Mouse (Mus musculus) brain, embryonic 18.5 days (tissue): ENCODE measurements around the gene Ppil6.

Experiments used
- DNase-seq: peaks from one replicate; pipeline ENCODE4 v3.0.0-alpha.2; 2012; ENCODE audit warnings: low read depth, low spot score

Ppil6 gene

DNA sequence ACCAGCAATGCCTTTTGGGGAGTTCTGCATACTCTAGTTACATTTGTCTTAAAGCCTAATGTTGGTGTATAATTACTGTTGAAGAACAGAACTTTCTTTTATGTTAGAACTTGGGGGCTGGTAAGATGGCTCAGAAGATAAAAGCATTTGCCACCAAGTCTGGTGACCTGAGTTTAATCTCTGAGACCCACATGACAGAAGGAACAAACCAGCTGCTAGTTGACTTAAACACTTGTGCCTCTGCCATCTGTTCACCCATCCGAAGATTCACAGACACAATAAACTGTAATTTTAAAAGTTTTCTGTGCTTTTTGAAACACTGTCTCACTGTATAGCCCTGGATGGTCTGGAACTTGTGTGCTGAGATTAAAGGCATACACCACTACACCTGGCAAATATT, 35.5 kb downstream of the Ppil6 start:
- no peak for DNase-seq

- DNase-seq: no peak
Observed at GRCm38 (mm10) chr10:41529972-41530371, 39.7 kb downstream of the Ppil6 start.

DNA sequence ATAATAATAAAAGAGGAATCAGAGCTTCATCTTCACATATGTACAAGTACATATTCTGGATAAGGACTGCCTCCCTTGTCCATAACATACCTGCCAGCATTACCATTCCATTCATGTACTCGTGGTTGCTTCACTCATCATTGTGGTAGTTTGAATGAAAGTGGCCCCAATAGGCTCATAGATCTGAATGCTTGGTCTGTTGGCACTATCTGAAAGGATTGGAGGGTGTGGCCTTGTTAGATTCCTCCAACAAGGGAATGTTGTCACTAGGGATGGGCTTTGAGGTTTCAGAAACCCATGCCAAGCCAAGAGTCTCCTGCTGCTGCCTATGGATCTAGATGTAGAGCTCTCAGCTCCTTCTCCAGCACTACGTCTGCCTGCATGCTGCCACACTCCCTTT, 45.8 kb downstream of the Ppil6 start:
- DNase-seq: no peak

DNA sequence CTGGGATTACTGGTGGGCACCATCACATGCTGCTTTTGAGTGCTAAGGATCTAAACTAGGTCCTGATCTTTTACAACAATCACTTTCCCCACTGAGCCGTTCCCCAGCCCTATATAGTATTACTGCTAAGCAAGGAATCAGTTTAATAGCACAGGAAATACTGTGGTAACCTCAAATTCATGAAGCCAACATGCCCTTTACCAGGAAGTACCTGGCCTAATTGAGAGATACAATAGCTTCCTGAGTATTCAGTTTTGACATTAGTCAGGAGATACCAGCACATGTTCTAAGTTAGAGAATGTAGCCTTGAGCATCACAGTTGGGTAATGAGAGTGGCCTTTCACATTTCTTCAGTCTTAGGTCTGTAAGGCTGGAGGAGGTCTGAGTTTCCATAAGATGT, 46.5 kb downstream of the Ppil6 start:
- DNase-seq: no peak

DNA sequence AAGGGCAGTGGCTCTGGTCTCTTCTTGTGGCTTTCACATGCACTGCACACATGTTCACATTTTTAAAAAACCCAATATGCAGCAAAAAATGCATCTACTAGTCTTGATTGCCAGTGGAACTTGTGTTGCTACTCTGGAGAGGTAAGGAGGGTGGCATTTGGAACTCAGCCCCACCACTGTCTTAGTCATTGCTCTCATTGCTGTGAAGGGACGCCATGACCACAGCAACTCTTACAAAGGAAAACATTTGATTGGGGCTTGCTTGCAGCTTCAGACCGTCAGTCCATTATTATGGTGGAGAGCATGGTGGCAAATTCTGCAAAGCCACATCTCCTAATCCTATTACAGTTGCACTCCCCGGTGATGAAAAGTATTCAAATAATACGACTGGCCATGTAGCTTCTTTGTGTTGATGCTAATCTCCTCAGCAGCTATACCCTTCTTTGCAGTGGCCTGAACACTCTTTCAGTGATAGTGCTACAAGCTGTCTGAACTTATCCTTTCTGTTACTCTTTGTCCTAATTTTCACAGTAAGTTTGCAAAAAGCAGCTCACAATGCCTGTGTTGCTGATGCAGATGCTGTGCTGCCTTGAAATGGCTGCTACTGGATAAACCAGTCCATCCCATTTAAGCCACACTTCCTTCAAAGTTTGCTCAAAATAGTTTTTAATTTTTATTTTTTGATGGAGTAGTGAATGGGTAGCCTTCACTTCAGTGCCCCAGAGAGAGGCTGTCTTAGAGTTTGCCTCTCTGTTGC, 47.2 kb downstream of the Ppil6 start:
- DNase-seq: no peak

DNA sequence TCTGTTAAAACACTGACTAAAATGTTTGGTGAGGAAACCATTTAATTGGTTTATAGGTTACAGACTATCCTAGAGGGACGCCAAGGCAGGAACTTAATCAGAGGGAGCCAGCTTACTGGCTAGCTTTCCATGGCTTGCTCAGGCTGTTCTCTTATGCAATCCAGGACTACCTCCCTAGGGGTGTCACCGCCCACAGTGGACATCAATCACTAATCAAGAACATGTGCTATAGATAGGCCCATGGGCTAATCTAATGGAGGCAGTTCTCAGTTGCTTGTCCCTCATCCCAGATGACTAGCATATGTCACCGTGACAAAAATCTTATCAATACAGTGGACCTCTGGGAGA, 47.7 kb downstream of the Ppil6 start:
- no peak for DNase-seq

GRCm38 (mm10) chr10:41538986-41539385, 48.7 kb downstream of the Ppil6 start:
- DNase-seq: no peak

GRCm38 (mm10) chr10:41542057-41542456, 51.8 kb downstream of the Ppil6 start:
- DNase-seq: no peak

- DNase-seq: no peak
Observed at GRCm38 (mm10) chr10:41543439-41543838, 53.2 kb downstream of the Ppil6 start.

DNA sequence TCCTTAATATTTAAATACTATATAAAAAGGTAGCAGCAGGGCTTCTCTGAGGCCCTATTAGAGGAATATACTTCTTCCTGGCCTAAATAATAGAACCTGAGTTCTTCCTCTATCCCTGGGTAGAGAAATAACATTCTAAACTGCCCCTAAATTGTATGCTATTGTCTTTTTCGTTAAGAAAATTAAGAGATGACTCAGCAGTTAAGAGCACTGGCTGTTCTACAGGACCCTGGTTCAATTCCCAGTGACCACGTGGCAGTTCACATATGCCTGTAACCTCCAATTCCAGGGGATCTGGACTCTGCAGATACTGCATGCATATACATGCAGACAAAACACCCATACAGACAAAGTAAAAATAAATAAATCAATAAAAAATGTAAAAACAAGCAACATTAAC, 53.6 kb downstream of the Ppil6 start:
- no peak for DNase-seq

DNA sequence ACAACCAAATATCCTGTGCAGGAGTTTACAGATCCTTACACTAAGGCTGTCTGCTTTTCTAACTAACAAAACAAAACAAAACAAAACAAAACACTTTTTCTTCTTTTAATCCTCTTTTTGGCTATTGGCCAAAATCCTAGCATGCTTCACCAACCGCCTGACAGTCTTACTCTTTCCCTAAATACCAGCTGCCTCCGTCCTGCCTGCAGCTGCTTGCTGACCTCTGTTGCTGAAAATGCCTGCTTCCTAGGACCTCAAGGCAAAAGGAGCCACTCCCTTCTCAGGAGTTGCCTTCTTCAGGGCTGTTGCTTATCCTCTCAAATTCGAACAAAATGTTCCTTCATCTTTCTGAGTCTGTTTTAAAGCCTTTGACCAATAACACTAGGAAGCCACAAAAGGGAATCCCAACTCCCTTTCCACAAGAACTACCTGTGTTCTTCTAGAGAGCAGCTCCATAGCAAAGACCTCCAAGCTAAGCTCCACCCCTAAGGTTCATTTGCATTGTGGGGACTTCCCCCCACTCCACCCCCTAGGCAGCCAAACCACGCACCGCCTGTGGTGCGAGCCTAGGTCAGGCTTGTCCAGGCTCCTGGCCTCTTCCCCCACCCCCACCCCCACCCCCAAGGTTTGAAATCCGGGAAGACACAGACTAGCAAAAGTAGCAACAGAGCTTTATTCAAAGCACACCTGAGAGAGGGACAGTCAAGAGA, 54.4 kb downstream of the Ppil6 start:
- DNase-seq: no peak

GRCm38 (mm10) chr10:41545224-41545755, 55.1 kb downstream of the Ppil6 start:
- no peak for DNase-seq

DNA sequence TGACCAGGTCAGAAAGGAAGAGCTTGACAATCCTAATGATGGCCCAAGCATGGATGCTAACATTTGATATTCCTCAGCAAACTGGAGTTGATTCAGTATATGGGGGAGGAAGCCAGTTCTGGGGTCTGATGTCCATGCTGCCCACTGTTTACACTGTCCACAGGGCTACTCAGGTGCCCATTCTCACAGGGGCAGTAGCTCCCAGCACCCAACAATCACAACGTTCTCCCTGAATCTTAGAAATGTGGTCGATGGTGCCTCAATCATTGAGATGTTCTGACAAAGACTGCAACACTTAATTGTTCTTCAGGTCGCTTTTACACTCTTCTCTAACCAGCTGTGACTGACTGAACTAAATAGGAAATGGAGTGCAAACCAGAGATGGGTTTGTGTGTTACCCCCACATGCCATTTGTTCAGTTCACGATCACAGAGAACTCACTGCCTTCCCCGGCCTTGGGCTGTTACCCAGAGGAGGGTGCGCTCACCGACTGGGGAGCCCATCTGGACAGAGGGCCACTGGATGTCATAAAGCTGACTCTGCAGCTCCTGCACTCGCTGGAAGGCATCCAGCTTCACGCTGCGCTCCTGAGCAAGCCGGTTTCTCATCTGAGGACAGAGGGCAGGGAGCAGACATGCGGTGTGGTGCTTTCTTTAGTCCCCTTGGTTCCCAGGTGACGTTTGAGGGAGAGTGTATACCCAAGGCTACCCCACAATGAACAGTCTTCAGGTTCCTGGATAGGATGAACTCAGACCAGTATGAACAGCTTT, 56.3 kb downstream of the Ppil6 start:
- DNase-seq: no peak

DNA sequence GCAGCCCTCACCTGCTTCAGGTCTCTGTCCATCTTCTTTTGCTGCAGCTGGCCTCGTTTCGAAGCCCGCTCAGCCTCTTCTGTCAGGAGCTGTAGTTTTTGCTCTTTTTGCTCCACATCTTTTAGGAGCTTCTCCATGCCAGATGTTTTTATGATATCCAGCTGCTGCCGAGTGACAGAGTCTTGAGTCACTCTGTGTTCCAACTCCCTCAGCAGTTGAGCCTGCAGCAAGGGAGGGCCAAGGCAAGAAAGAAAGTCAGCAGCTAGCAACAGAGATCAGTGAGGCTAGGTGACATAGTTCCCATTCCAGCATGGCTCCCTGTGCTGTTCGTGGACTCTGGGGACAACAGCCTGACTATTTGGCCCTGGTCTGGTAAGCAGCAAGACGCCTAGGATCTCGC, 60.5 kb downstream of the Ppil6 start:
- no peak for DNase-seq

DNA sequence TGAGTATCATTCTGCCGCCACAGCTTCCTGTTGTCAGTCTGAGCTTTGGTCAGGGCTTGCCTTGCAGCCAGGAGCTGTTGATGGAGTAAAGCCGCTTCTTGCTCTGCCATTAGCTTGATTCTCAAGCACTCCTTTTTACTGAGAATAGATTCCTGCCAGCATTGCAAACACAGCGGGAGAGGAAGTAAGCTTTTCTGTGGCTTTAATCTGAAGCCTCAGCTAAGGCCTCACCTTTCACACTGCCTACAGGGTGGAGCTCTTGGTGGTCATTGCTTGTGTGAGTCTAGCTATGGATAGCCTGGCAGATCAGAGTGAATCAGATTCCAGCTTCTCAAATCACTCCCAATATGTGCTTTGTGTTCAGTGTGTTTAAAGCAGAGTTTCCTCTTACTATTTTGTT, 62.1 kb downstream of the Ppil6 start:
- DNase-seq: no peak

- DNase-seq: no peak
Observed at GRCm38 (mm10) chr10:41552847-41553589, 62.8 kb downstream of the Ppil6 start.

GRCm38 (mm10) chr10:41553711-41554110, 63.5 kb downstream of the Ppil6 start:
- DNase-seq: no peak

GRCm38 (mm10) chr10:41555081-41555480, 64.8 kb downstream of the Ppil6 start:
- no peak for DNase-seq

GRCm38 (mm10) chr10:41558401-41558800, 68.2 kb downstream of the Ppil6 start:
- DNase-seq: no peak

GRCm38 (mm10) chr10:41561701-41562395, 71.6 kb downstream of the Ppil6 start:
- no peak for DNase-seq
